Mouse (Mus musculus): ENCODE measurements around the gene Usp21. TPM values are rescaled to one million over a fixed set of nuclear protein-coding genes. Genes with fewer than 3 reads are reported as not detected.

Gene Usp21
- polyA plus RNA-seq, 1 experiment from 2014 or later = 80.1 TPM

DNA sequence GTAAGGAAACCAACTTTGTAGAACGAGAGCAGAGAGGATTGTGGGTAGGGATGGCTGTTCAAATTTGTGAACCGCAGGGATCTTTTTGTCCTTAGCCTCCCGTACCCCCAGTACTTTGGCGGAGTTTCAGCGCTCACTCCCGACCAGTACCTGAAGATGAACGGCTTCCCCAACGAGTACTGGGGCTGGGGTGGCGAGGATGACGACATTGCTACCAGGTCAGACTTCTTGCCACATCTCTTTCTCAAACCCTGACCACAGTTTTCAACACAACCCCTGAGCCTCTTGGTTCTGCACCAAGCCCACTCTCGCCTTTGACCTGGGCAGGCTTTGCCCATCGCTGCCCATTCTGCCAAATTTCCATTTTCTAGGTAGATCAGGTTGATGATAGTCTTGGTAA is 13.6 kb downstream of the Usp21 start:
- Histone ChIP-seq H3K4me3 (replicated peaks; ENCODE audit: low read length) (no peak overlapping the region), H3K4me2 (replicated peaks) (no peak overlapping the region), H3K27me3 (ENCODE audit: control insufficient read depth, insufficient read depth, low read length) (no peaks in the 10 kb centered on the region), H3K9me3 (ENCODE audit: control insufficient read depth, low read length) (no peaks in the 10 kb centered on the region), H3K36me3 (replicated peaks; ENCODE audit: control insufficient read depth, insufficient read depth) (peaks cover 66% of the 10 kb centered on the region), H3K27ac (no peak overlapping the region), H3K4me1 (replicated peaks; ENCODE audit: control insufficient read depth, insufficient read depth, low read length) (peaks cover 19% of the 10 kb centered on the region), H3K9ac (no peak overlapping the region)
- DNase-seq (ENCODE audit: low spot score) (no peak), ATAC-seq (ENCODE audit: low FRiP score) (no peak)
- 93% methylated on average over 12 of the region's 12 CpGs for WGBS

- H3K27ac ChIP-seq = no peak overlapping the region
- 94% methylated on average over 3 of the region's 3 CpGs for whole genome bisulfite sequencing
- ATAC-seq (ENCODE audit: low FRiP score) (no peak), DNase-seq (ENCODE audit: low spot score) (no peak)
- no peaks in the 10 kb centered on the region for H3K9me3 ChIP-seq (ENCODE audit: control insufficient read depth, low read length)
- H3K36me3 ChIP-seq (replicated peaks; ENCODE audit: control insufficient read depth, insufficient read depth) = peaks cover 55% of the 10 kb centered on the region
- H3K27me3 ChIP-seq (ENCODE audit: control insufficient read depth, insufficient read depth, low read length) = no peaks in the 10 kb centered on the region
- H3K4me2 ChIP-seq (replicated peaks) = 0 out of 2 replicates have a peak overlapping the region, but pooled peaks have one; percentile 81
- no peak overlapping the region for H3K4me3 ChIP-seq (replicated peaks; ENCODE audit: low read length)
- H3K4me1 ChIP-seq (replicated peaks; ENCODE audit: control insufficient read depth, insufficient read depth, low read length) = peaks cover 19% of the 10 kb centered on the region
- 0 out of 2 replicates have a peak overlapping the region, but pooled peaks have one; percentile 34 for H3K9ac ChIP-seq
Observed at GRCm38 (mm10) chr1:171272086-171272485, 15.7 kb downstream of the Usp21 start.

- WGBS = 71% methylated on average over 10 of the region's 10 CpGs
- DNase-seq (ENCODE audit: low spot score) (no peak), ATAC-seq (ENCODE audit: low FRiP score) (no peak)
- peaks cover 19% of the 10 kb centered on the region for H3K4me1 ChIP-seq (replicated peaks; ENCODE audit: control insufficient read depth, insufficient read depth, low read length)
- H3K4me3 ChIP-seq (replicated peaks; ENCODE audit: low read length) = peak overlapping the region; percentile 74; the same call in 1 of the 2 replicates
- no peak overlapping the region for H3K27ac ChIP-seq
- no peaks in the 10 kb centered on the region for H3K9me3 ChIP-seq (ENCODE audit: control insufficient read depth, low read length)
- no peaks in the 10 kb centered on the region for H3K27me3 ChIP-seq (ENCODE audit: control insufficient read depth, insufficient read depth, low read length)
- H3K9ac ChIP-seq = peak overlapping the region; percentile 34; the same call in 1 of the 2 replicates
- H3K4me2 ChIP-seq (replicated peaks) = peak overlapping the region; percentile 81
- H3K36me3 ChIP-seq (replicated peaks; ENCODE audit: control insufficient read depth, insufficient read depth) = peaks cover 50% of the 10 kb centered on the region
Observed at GRCm38 (mm10) chr1:171271622-171272021, 16.2 kb downstream of the Usp21 start.

- Histone ChIP-seq H3K4me3 (replicated peaks; ENCODE audit: low read length) (peak overlapping the region; percentile 74), H3K9me3 (ENCODE audit: control insufficient read depth, low read length) (no peaks in the 10 kb centered on the region), H3K4me2 (replicated peaks) (peak overlapping the region; percentile 81), H3K9ac (peak overlapping the region; percentile 82), H3K36me3 (replicated peaks; ENCODE audit: control insufficient read depth, insufficient read depth) (peaks cover 46% of the 10 kb centered on the region), H3K27me3 (ENCODE audit: control insufficient read depth, insufficient read depth, low read length) (no peaks in the 10 kb centered on the region), H3K4me1 (replicated peaks; ENCODE audit: control insufficient read depth, insufficient read depth, low read length) (peaks cover 19% of the 10 kb centered on the region), H3K27ac (no peak overlapping the region)
- DNase-seq (ENCODE audit: low spot score) (no peak), ATAC-seq (ENCODE audit: low FRiP score) (no peak)
- WGBS = 57% methylated on average over 9 of the region's 9 CpGs
Observed at GRCm38 (mm10) chr1:171271196-171271595, 16.6 kb downstream of the Usp21 start.

DNA sequence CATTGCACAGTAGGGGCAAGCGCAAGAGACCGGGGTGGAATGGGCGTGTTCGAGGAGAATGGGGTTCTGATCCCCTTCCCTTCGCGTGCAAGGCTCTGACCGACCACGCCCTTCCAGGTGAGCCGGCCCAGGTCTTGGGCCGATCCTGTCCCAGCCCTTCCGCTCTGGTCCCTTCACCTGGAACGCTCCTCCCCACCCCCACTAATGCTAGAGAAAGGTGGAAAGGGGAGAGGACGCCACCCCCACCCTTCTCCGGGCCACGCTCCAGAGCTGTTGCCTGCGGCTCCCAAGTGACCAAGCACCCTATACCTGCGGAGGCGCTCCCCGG is 17.3 kb downstream of the Usp21 start:
- Histone ChIP-seq H3K9ac (peak overlapping the region; percentile 82), H3K27ac (no peak overlapping the region), H3K9me3 (ENCODE audit: control insufficient read depth, low read length) (no peaks in the 10 kb centered on the region), H3K4me2 (replicated peaks) (peak overlapping the region; percentile 81), H3K4me1 (replicated peaks; ENCODE audit: control insufficient read depth, insufficient read depth, low read length) (peaks cover 19% of the 10 kb centered on the region), H3K27me3 (ENCODE audit: control insufficient read depth, insufficient read depth, low read length) (no peaks in the 10 kb centered on the region), H3K36me3 (replicated peaks; ENCODE audit: control insufficient read depth, insufficient read depth) (peaks cover 39% of the 10 kb centered on the region), H3K4me3 (replicated peaks; ENCODE audit: low read length) (peak overlapping the region; percentile 74)
- ATAC-seq (ENCODE audit: low FRiP score) = peak; percentile 69
- DNase-seq (ENCODE audit: low spot score) = no peak
- under 1% methylated on average over 19 of the region's 19 CpGs for WGBS

- DNase-seq (ENCODE audit: low spot score) = peak; percentile 92
- WGBS = 4% methylated on average over 35 of the region's 36 CpGs
Observed at GRCm38 (mm10) chr1:171269848-171270572, 17.8 kb downstream of the Usp21 start, which contains the start of gene B4galt3. Gene B4galt3, plus strand, starts transcription at chr1:171270328.

GRCm38 (mm10) chr1:171268341-171268740 is 19.4 kb downstream of the Usp21 start:
- 56% methylated on average over 1 of the region's 1 CpGs for WGBS
- Histone ChIP-seq H3K4me3 (replicated peaks; ENCODE audit: low read length) (no peak overlapping the region), H3K27ac (no peak overlapping the region), H3K4me1 (replicated peaks; ENCODE audit: control insufficient read depth, insufficient read depth, low read length) (peaks cover 19% of the 10 kb centered on the region), H3K9me3 (ENCODE audit: control insufficient read depth, low read length) (no peaks in the 10 kb centered on the region), H3K9ac (no peak overlapping the region), H3K36me3 (replicated peaks; ENCODE audit: control insufficient read depth, insufficient read depth) (peaks cover 17% of the 10 kb centered on the region), H3K27me3 (ENCODE audit: control insufficient read depth, insufficient read depth, low read length) (no peaks in the 10 kb centered on the region), H3K4me2 (replicated peaks) (no peak overlapping the region)
- ATAC-seq (ENCODE audit: low FRiP score) (no peak), DNase-seq (ENCODE audit: low spot score) (no peak)

More at GRCm38 (mm10) chr1:171269848-171270572, 17.8 kb downstream of the Usp21 start, which contains the start of gene B4galt3:
- Histone ChIP-seq H3K9ac (peak within 1 kb of the TSS; percentile 82), H3K27ac (peak within 1 kb of the TSS; percentile 55), H3K4me2 (replicated peaks) (peak within 1 kb of the TSS; percentile 81), H3K9me3 (ENCODE audit: control insufficient read depth, low read length) (no peaks in the 10 kb centered on the region), H3K4me3 (replicated peaks; ENCODE audit: low read length) (peak within 1 kb of the TSS; percentile 74), H3K36me3 (replicated peaks; ENCODE audit: control insufficient read depth, insufficient read depth) (peaks cover 34% of the 10 kb centered on the region), H3K27me3 (ENCODE audit: control insufficient read depth, insufficient read depth, low read length) (no peaks in the 10 kb centered on the region), H3K4me1 (replicated peaks; ENCODE audit: control insufficient read depth, insufficient read depth, low read length) (peaks cover 19% of the 10 kb centered on the region)
- ATAC-seq (ENCODE audit: low FRiP score) = peak; percentile 95

GRCm38 (mm10) chr1:171265971-171266744 is 21.6 kb downstream of the Usp21 start:
- H3K9me3 ChIP-seq (ENCODE audit: control insufficient read depth, low read length) = no peaks in the 10 kb centered on the region
- H3K4me2 ChIP-seq (replicated peaks) = no peak overlapping the region
- 79% methylated on average over 4 of the region's 4 CpGs for WGBS

GRCm38 (mm10) chr1:171263666-171264461 is 23.9 kb downstream of the Usp21 start:
- no peaks in the 10 kb centered on the region for H3K27me3 ChIP-seq (ENCODE audit: control insufficient read depth, insufficient read depth, low read length)
- H3K4me2 ChIP-seq (replicated peaks) = peak overlapping the region; percentile 56
- DNase-seq (ENCODE audit: low spot score) = no peak
- 80% methylated on average over 3 of the region's 3 CpGs for WGBS
- H3K4me1 ChIP-seq (replicated peaks; ENCODE audit: control insufficient read depth, insufficient read depth, low read length) = peaks cover 6% of the 10 kb centered on the region
- no peaks in the 10 kb centered on the region for H3K9me3 ChIP-seq (ENCODE audit: control insufficient read depth, low read length)
- H3K36me3 ChIP-seq (replicated peaks; ENCODE audit: control insufficient read depth, insufficient read depth) = no peaks in the 10 kb centered on the region
- no peak for ATAC-seq (ENCODE audit: low FRiP score)
- peak overlapping the region; percentile 62 for H3K27ac ChIP-seq
- no peak overlapping the region for H3K9ac ChIP-seq
- H3K4me3 ChIP-seq (replicated peaks; ENCODE audit: low read length) = no peak overlapping the region

More at GRCm38 (mm10) chr1:171265971-171266744, 21.6 kb downstream of the Usp21 start:
- Histone ChIP-seq H3K4me3 (replicated peaks; ENCODE audit: low read length) (no peak overlapping the region), H3K36me3 (replicated peaks; ENCODE audit: control insufficient read depth, insufficient read depth) (no peaks in the 10 kb centered on the region), H3K9ac (no peak overlapping the region), H3K27me3 (ENCODE audit: control insufficient read depth, insufficient read depth, low read length) (no peaks in the 10 kb centered on the region), H3K4me1 (replicated peaks; ENCODE audit: control insufficient read depth, insufficient read depth, low read length) (peaks cover 17% of the 10 kb centered on the region), H3K27ac (no peak overlapping the region)
- ATAC-seq (ENCODE audit: low FRiP score) = no peak
- DNase-seq (ENCODE audit: low spot score) = no peak
